Mouse (Mus musculus): ENCODE data around the gene Nsg2. TPM values are rescaled to one million over a fixed set of nuclear protein-coding genes. Genes with fewer than 3 reads are reported as not detected.

Gene Nsg2
- polyA plus RNA-seq, 1 experiment from 2014 or later: 2.7 TPM

- ATAC-seq (ENCODE audit: insufficient number of reproducible peaks, insufficient read depth, low FRiP score, low read depth): no peak
- Histone ChIP-seq H3K9ac (replicated peaks; ENCODE audit: low read depth, low read length) (no peak overlapping the region), H3K9me3 (ENCODE audit: control insufficient read depth, low read depth, low read length) (no peaks in the 10 kb centered on the region), H3K4me2 (replicated peaks; ENCODE audit: low read depth, low read length) (no peak overlapping the region), H3K27me3 (ENCODE audit: control insufficient read depth, insufficient read depth, low read length) (no peaks in the 10 kb centered on the region), H3K4me1 (ENCODE audit: control insufficient read depth, insufficient read depth, low read length) (no peaks in the 10 kb centered on the region), H3K36me3 (ENCODE audit: control insufficient read depth, insufficient read depth, low read length) (no peaks in the 10 kb centered on the region), H3K4me3 (ENCODE audit: low read depth, low read length) (no peak overlapping the region), H3K27ac (ENCODE audit: low read length) (no peak overlapping the region)
- WGBS: 69% methylated on average over 5 of the region's 5 CpGs
These were observed 35.6 kb downstream of the Nsg2 start for GRCm38 (mm10) chr11:32035831-32036230.

- no peak for ATAC-seq (ENCODE audit: insufficient number of reproducible peaks, insufficient read depth, low FRiP score, low read depth)
- Histone ChIP-seq H3K9me3 (ENCODE audit: control insufficient read depth, low read depth, low read length) (no peaks in the 10 kb centered on the region), H3K9ac (replicated peaks; ENCODE audit: low read depth, low read length) (no peak overlapping the region), H3K4me3 (ENCODE audit: low read depth, low read length) (no peak overlapping the region), H3K36me3 (ENCODE audit: control insufficient read depth, insufficient read depth, low read length) (no peaks in the 10 kb centered on the region), H3K4me1 (ENCODE audit: control insufficient read depth, insufficient read depth, low read length) (no peaks in the 10 kb centered on the region), H3K27me3 (ENCODE audit: control insufficient read depth, insufficient read depth, low read length) (no peaks in the 10 kb centered on the region), H3K4me2 (replicated peaks; ENCODE audit: low read depth, low read length) (no peak overlapping the region), H3K27ac (ENCODE audit: low read length) (no peak overlapping the region)
- WGBS: 58% methylated on average over 4 of the region's 4 CpGs
These were observed 39.4 kb downstream of the Nsg2 start for GRCm38 (mm10) chr11:32039656-32040055.

GRCm38 (mm10) chr11:32057389-32057788 is 57.1 kb downstream of the Nsg2 start:
- Histone ChIP-seq H3K36me3 (ENCODE audit: control insufficient read depth, insufficient read depth, low read length) (no peaks in the 10 kb centered on the region), H3K27ac (ENCODE audit: low read length) (no peak overlapping the region), H3K9me3 (ENCODE audit: control insufficient read depth, low read depth, low read length) (no peaks in the 10 kb centered on the region), H3K4me2 (replicated peaks; ENCODE audit: low read depth, low read length) (no peak overlapping the region), H3K4me3 (ENCODE audit: low read depth, low read length) (no peak overlapping the region), H3K4me1 (ENCODE audit: control insufficient read depth, insufficient read depth, low read length) (no peaks in the 10 kb centered on the region), H3K27me3 (ENCODE audit: control insufficient read depth, insufficient read depth, low read length) (no peaks in the 10 kb centered on the region), H3K9ac (replicated peaks; ENCODE audit: low read depth, low read length) (no peak overlapping the region)
- 88% methylated on average over 11 of the region's 11 CpGs for WGBS
- no peak for ATAC-seq (ENCODE audit: insufficient number of reproducible peaks, insufficient read depth, low FRiP score, low read depth)

GRCm38 (mm10) chr11:32057861-32058260 is 57.6 kb downstream of the Nsg2 start:
- H3K36me3 ChIP-seq (ENCODE audit: control insufficient read depth, insufficient read depth, low read length): no peaks in the 10 kb centered on the region
- WGBS: 86% methylated on average over 13 of the region's 13 CpGs
- no peak overlapping the region for H3K27ac ChIP-seq (ENCODE audit: low read length)
- no peaks in the 10 kb centered on the region for H3K9me3 ChIP-seq (ENCODE audit: control insufficient read depth, low read depth, low read length)
- H3K4me2 ChIP-seq (replicated peaks; ENCODE audit: low read depth, low read length): no peak overlapping the region
- H3K9ac ChIP-seq (replicated peaks; ENCODE audit: low read depth, low read length): no peak overlapping the region
- H3K27me3 ChIP-seq (ENCODE audit: control insufficient read depth, insufficient read depth, low read length): no peaks in the 10 kb centered on the region
- H3K4me3 ChIP-seq (ENCODE audit: low read depth, low read length): no peak overlapping the region
- H3K4me1 ChIP-seq (ENCODE audit: control insufficient read depth, insufficient read depth, low read length): no peaks in the 10 kb centered on the region
- no peak for ATAC-seq (ENCODE audit: insufficient number of reproducible peaks, insufficient read depth, low FRiP score, low read depth)

- Histone ChIP-seq H3K4me2 (replicated peaks; ENCODE audit: low read depth, low read length) (no peak overlapping the region), H3K4me3 (ENCODE audit: low read depth, low read length) (no peak overlapping the region), H3K4me1 (ENCODE audit: control insufficient read depth, insufficient read depth, low read length) (no peaks in the 10 kb centered on the region), H3K27ac (ENCODE audit: low read length) (no peak overlapping the region), H3K9me3 (ENCODE audit: control insufficient read depth, low read depth, low read length) (no peaks in the 10 kb centered on the region), H3K36me3 (ENCODE audit: control insufficient read depth, insufficient read depth, low read length) (no peaks in the 10 kb centered on the region), H3K9ac (replicated peaks; ENCODE audit: low read depth, low read length) (no peak overlapping the region), H3K27me3 (ENCODE audit: control insufficient read depth, insufficient read depth, low read length) (no peaks in the 10 kb centered on the region)
- no peak for ATAC-seq (ENCODE audit: insufficient number of reproducible peaks, insufficient read depth, low FRiP score, low read depth)
- WGBS: 50% methylated on average over 2 of the region's 2 CpGs
These were observed 60.8 kb downstream of the Nsg2 start for GRCm38 (mm10) chr11:32061020-32061419.

GRCm38 (mm10) chr11:32061874-32062273 is 61.6 kb downstream of the Nsg2 start:
- no peak overlapping the region for H3K4me3 ChIP-seq (ENCODE audit: low read depth, low read length)
- H3K36me3 ChIP-seq (ENCODE audit: control insufficient read depth, insufficient read depth, low read length): no peaks in the 10 kb centered on the region
- H3K9ac ChIP-seq (replicated peaks; ENCODE audit: low read depth, low read length): no peak overlapping the region
- H3K4me1 ChIP-seq (ENCODE audit: control insufficient read depth, insufficient read depth, low read length): no peaks in the 10 kb centered on the region
- no peak overlapping the region for H3K27ac ChIP-seq (ENCODE audit: low read length)
- no peak overlapping the region for H3K4me2 ChIP-seq (replicated peaks; ENCODE audit: low read depth, low read length)
- 90% methylated on average over 10 of the region's 10 CpGs for WGBS
- no peak for ATAC-seq (ENCODE audit: insufficient number of reproducible peaks, insufficient read depth, low FRiP score, low read depth)
- no peaks in the 10 kb centered on the region for H3K27me3 ChIP-seq (ENCODE audit: control insufficient read depth, insufficient read depth, low read length)
- H3K9me3 ChIP-seq (ENCODE audit: control insufficient read depth, low read depth, low read length): no peaks in the 10 kb centered on the region

- 27% methylated on average over 10 of the region's 10 CpGs for whole genome bisulfite sequencing
- H3K4me2 ChIP-seq (replicated peaks; ENCODE audit: low read depth, low read length): no peak overlapping the region
- H3K36me3 ChIP-seq (ENCODE audit: control insufficient read depth, insufficient read depth, low read length): no peaks in the 10 kb centered on the region
- no peak overlapping the region for H3K4me3 ChIP-seq (ENCODE audit: low read depth, low read length)
- no peak overlapping the region for H3K9ac ChIP-seq (replicated peaks; ENCODE audit: low read depth, low read length)
- no peaks in the 10 kb centered on the region for H3K9me3 ChIP-seq (ENCODE audit: control insufficient read depth, low read depth, low read length)
- H3K27ac ChIP-seq (ENCODE audit: low read length): no peak overlapping the region
- no peaks in the 10 kb centered on the region for H3K27me3 ChIP-seq (ENCODE audit: control insufficient read depth, insufficient read depth, low read length)
- no peaks in the 10 kb centered on the region for H3K4me1 ChIP-seq (ENCODE audit: control insufficient read depth, insufficient read depth, low read length)
- no peak for ATAC-seq (ENCODE audit: insufficient number of reproducible peaks, insufficient read depth, low FRiP score, low read depth)
These were observed 63.7 kb downstream of the Nsg2 start for GRCm38 (mm10) chr11:32063775-32064510.

GRCm38 (mm10) chr11:32064511-32064862 is 64.2 kb downstream of the Nsg2 start:
- Histone ChIP-seq H3K27ac (ENCODE audit: low read length) (no peak overlapping the region), H3K9ac (replicated peaks; ENCODE audit: low read depth, low read length) (no peak overlapping the region), H3K36me3 (ENCODE audit: control insufficient read depth, insufficient read depth, low read length) (no peaks in the 10 kb centered on the region), H3K4me3 (ENCODE audit: low read depth, low read length) (no peak overlapping the region), H3K4me1 (ENCODE audit: control insufficient read depth, insufficient read depth, low read length) (no peaks in the 10 kb centered on the region), H3K27me3 (ENCODE audit: control insufficient read depth, insufficient read depth, low read length) (no peaks in the 10 kb centered on the region), H3K9me3 (ENCODE audit: control insufficient read depth, low read depth, low read length) (no peaks in the 10 kb centered on the region), H3K4me2 (replicated peaks; ENCODE audit: low read depth, low read length) (no peak overlapping the region)
- WGBS: 29% methylated on average over 5 of the region's 5 CpGs
- ATAC-seq (ENCODE audit: insufficient number of reproducible peaks, insufficient read depth, low FRiP score, low read depth): no peak

Data from stomach, embryonic 14.5 days (tissue).